Mouse (Mus musculus): ENCODE data around the gene Mfrp. TPM values are rescaled to one million over a fixed set of nuclear protein-coding genes. Genes with fewer than 3 reads are reported as not detected.

The Mfrp gene
- total and polyA plus RNA-seq, 2 experiments from 2014 or later, result 0.13 to 0.67 TPM

GRCm38 (mm10) chr9:44084236-44084635 lies 17.3 kb upstream of the Mfrp start:
- Histone ChIP-seq H3K4me2 (ENCODE audit: low read depth) (peak overlapping the region; percentile 100), H3K9me3 (ENCODE audit: low read length) (no peaks in the 10 kb centered on the region), H3K9ac (peak overlapping the region; percentile 61), H3K27ac (ENCODE audit: low read depth, low read length) (peak overlapping the region; percentile 35; the same call in 1 of the 2 replicates), H3K4me3 (ENCODE audit: low read depth, low read length) (peak overlapping the region; percentile 53), H3K4me1 (ENCODE audit: insufficient read depth) (peaks cover 17% of the 10 kb centered on the region; the same call in 1 of the 2 replicates), H3K27me3 (ENCODE audit: insufficient read depth, low read length) (no peaks in the 10 kb centered on the region), H3K36me3 (ENCODE audit: insufficient read depth) (no peaks in the 10 kb centered on the region)
- no peak for ATAC-seq
- TF ChIP-seq CTCF (IDR thresholded peaks at IDR 0.05; ENCODE audit: low read depth), result no peak
- WGBS, result 3% methylated on average over 14 of the region's 14 CpGs
- DNase-seq, result no peak

- ATAC-seq (peak; percentile 10; the same call in 1 of the 2 replicates), DNase-seq (no peak)
- no peak for TF ChIP-seq CTCF (IDR thresholded peaks at IDR 0.05; ENCODE audit: low read depth)
- H3K27me3 ChIP-seq (ENCODE audit: insufficient read depth, low read length), result no peaks in the 10 kb centered on the region
- no peak overlapping the region for H3K27ac ChIP-seq (ENCODE audit: low read depth, low read length)
- no peaks in the 10 kb centered on the region for H3K9me3 ChIP-seq (ENCODE audit: low read length)
- peak overlapping the region; percentile 53 for H3K4me3 ChIP-seq (ENCODE audit: low read depth, low read length)
- H3K4me2 ChIP-seq (ENCODE audit: low read depth), result peak overlapping the region; percentile 100
- peak overlapping the region; percentile 61 for H3K9ac ChIP-seq
- peaks cover 17% of the 10 kb centered on the region; the same call in 1 of the 2 replicates for H3K4me1 ChIP-seq (ENCODE audit: insufficient read depth)
- no peaks in the 10 kb centered on the region for H3K36me3 ChIP-seq (ENCODE audit: insufficient read depth)
- WGBS, result under 1% methylated on average over 61 of the region's 62 CpGs
These were observed 16.8 kb upstream of the Mfrp start for GRCm38 (mm10) chr9:44084659-44085229.

GRCm38 (mm10) chr9:44085276-44085675 lies 16.3 kb upstream of the Mfrp start:
- no peaks in the 10 kb centered on the region for H3K9me3 ChIP-seq (ENCODE audit: low read length)
- TF ChIP-seq CTCF (IDR thresholded peaks at IDR 0.05; ENCODE audit: low read depth), result no peak
- H3K27ac ChIP-seq (ENCODE audit: low read depth, low read length), result no peak overlapping the region
- H3K36me3 ChIP-seq (ENCODE audit: insufficient read depth), result no peaks in the 10 kb centered on the region
- no peak for ATAC-seq
- no peaks in the 10 kb centered on the region for H3K27me3 ChIP-seq (ENCODE audit: insufficient read depth, low read length)
- H3K4me2 ChIP-seq (ENCODE audit: low read depth), result peak overlapping the region; percentile 100
- 5% methylated on average over 10 of the region's 10 CpGs for WGBS
- peak overlapping the region; percentile 53 for H3K4me3 ChIP-seq (ENCODE audit: low read depth, low read length)
- H3K4me1 ChIP-seq (ENCODE audit: insufficient read depth), result peaks cover 17% of the 10 kb centered on the region; the same call in 1 of the 2 replicates
- DNase-seq, result no peak
- peak overlapping the region; percentile 61 for H3K9ac ChIP-seq

GRCm38 (mm10) chr9:44085741-44086665 lies 15.5 kb upstream of the Mfrp start:
- ATAC-seq, result no peak

GRCm38 (mm10) chr9:44086960-44087359 lies 14.6 kb upstream of the Mfrp start:
- Histone ChIP-seq H3K9me3 (ENCODE audit: low read length) (no peaks in the 10 kb centered on the region), H3K27ac (ENCODE audit: low read depth, low read length) (no peak overlapping the region), H3K27me3 (ENCODE audit: insufficient read depth, low read length) (no peaks in the 10 kb centered on the region), H3K36me3 (ENCODE audit: insufficient read depth) (peaks cover 10% of the 10 kb centered on the region; the same call in 1 of the 2 replicates), H3K4me3 (ENCODE audit: low read depth, low read length) (no peak overlapping the region), H3K4me1 (ENCODE audit: insufficient read depth) (peaks cover 17% of the 10 kb centered on the region; the same call in 1 of the 2 replicates), H3K4me2 (ENCODE audit: low read depth) (no peak overlapping the region), H3K9ac (no peak overlapping the region)
- DNase-seq, result no peak
- no peak for TF ChIP-seq CTCF (IDR thresholded peaks at IDR 0.05; ENCODE audit: low read depth)
- ATAC-seq, result no peak
- WGBS, result 54% methylated on average over 10 of the region's 10 CpGs

More at GRCm38 (mm10) chr9:44085741-44086665, 15.5 kb upstream of the Mfrp start:
- peaks cover 17% of the 10 kb centered on the region; the same call in 1 of the 2 replicates for H3K4me1 ChIP-seq (ENCODE audit: insufficient read depth)
- no peak for DNase-seq
- H3K9ac ChIP-seq, result no peak overlapping the region
- peak overlapping the region; percentile 53; the same call in 1 of the 2 replicates for H3K4me3 ChIP-seq (ENCODE audit: low read depth, low read length)
- no peak overlapping the region for H3K27ac ChIP-seq (ENCODE audit: low read depth, low read length)
- H3K9me3 ChIP-seq (ENCODE audit: low read length), result no peaks in the 10 kb centered on the region
- no peaks in the 10 kb centered on the region for H3K27me3 ChIP-seq (ENCODE audit: insufficient read depth, low read length)
- peak overlapping the region; percentile 100 for H3K4me2 ChIP-seq (ENCODE audit: low read depth)
- H3K36me3 ChIP-seq (ENCODE audit: insufficient read depth), result peaks cover 1% of the 10 kb centered on the region; the same call in 1 of the 2 replicates
- TF ChIP-seq CTCF (IDR thresholded peaks at IDR 0.05; ENCODE audit: low read depth), result no peak
- 51% methylated on average over 15 of the region's 15 CpGs for WGBS

- Histone ChIP-seq H3K36me3 (ENCODE audit: insufficient read depth) (peaks cover 16% of the 10 kb centered on the region; the same call in 1 of the 2 replicates), H3K9ac (no peak overlapping the region), H3K9me3 (ENCODE audit: low read length) (no peaks in the 10 kb centered on the region), H3K4me2 (ENCODE audit: low read depth) (peak overlapping the region; percentile 19; the same call in 1 of the 2 replicates), H3K4me1 (ENCODE audit: insufficient read depth) (peaks cover 17% of the 10 kb centered on the region; the same call in 1 of the 2 replicates), H3K27me3 (ENCODE audit: insufficient read depth, low read length) (no peaks in the 10 kb centered on the region), H3K27ac (ENCODE audit: low read depth, low read length) (0 out of 2 replicates have a peak overlapping the region, but pooled peaks have one; percentile 45), H3K4me3 (ENCODE audit: low read depth, low read length) (no peak overlapping the region)
- DNase-seq, result no peak
- peak; percentile 52; the same call in 1 of the 2 replicates for ATAC-seq
- TF ChIP-seq CTCF (IDR thresholded peaks at IDR 0.05; ENCODE audit: low read depth), result no peak
- WGBS, result 18% methylated on average over 15 of the region's 15 CpGs
These were observed 13.6 kb upstream of the Mfrp start for GRCm38 (mm10) chr9:44087761-44088455.

Data from forebrain, postnatal 0 days (tissue).